Mouse (Mus musculus) B cell, adult 2 months (primary cell): ENCODE data around the gene Prss36.
"Not testable (repeated sequence)": the region's sequence is repeated elsewhere in the genome, so short reads cannot be mapped to it uniquely, and the experiment has no call there.

Experiments
- DNase-seq, 2 experiments: peaks; one replicate each; pipeline ENCODE4 v3.0.0; 2022

The Prss36 gene

GRCm38 (mm10) chr7:127946470-127947023, at the start of gene Prss36:
Gene Prss36 (minus strand): TSS chr7:127946725.
- no peak for DNase-seq

- peak; percentile 69 to 70 for DNase-seq
These were observed 46.9 kb upstream of the Prss36 start, which contains the start of gene Pycard for GRCm38 (mm10) chr7:127993341-127993977. Gene Pycard (minus strand): TSS chr7:127993867.

- no peak for DNase-seq
These were observed 46.2 kb upstream of the Prss36 start for GRCm38 (mm10) chr7:127992488-127993340.

GRCm38 (mm10) chr7:127991643-127992487, 45.3 kb upstream of the Prss36 start:
- peak; percentile 84 to 85 for DNase-seq

GRCm38 (mm10) chr7:127988904-127989303, 42.4 kb upstream of the Prss36 start:
- DNase-seq = no peak

GRCm38 (mm10) chr7:127980606-127981005, 34.1 kb upstream of the Prss36 start:
- DNase-seq = no peak

- DNase-seq = no peak
These were observed 32.3 kb upstream of the Prss36 start for GRCm38 (mm10) chr7:127978856-127979255.

- DNase-seq = no peak
These were observed 27.9 kb upstream of the Prss36 start for GRCm38 (mm10) chr7:127974413-127974930.

- DNase-seq = peak; percentile 67 to 72
These were observed 21.6 kb upstream of the Prss36 start for GRCm38 (mm10) chr7:127967922-127968828.

GRCm38 (mm10) chr7:127967004-127967921, 20.7 kb upstream of the Prss36 start, which contains the start of gene Fus:
Gene Fus (plus strand): TSS chr7:127967457.
- peak; percentile 98 to 99 for DNase-seq

GRCm38 (mm10) chr7:127966371-127966918, 19.9 kb upstream of the Prss36 start:
- peak in 1 of 2 experiments; percentile 16 for DNase-seq

- DNase-seq = no peak
These were observed 12.8 kb upstream of the Prss36 start for GRCm38 (mm10) chr7:127959364-127959763.

GRCm38 (mm10) chr7:127952864-127953581, 6.5 kb upstream of the Prss36 start:
- DNase-seq = no peak

- no peak for DNase-seq
These were observed 1.9 kb downstream of the Prss36 start for GRCm38 (mm10) chr7:127944614-127945013.

- not testable (repeated sequence) for DNase-seq
These were observed 4.4 kb downstream of the Prss36 start for GRCm38 (mm10) chr7:127942097-127942496.

- DNase-seq = no peak
These were observed 10.2 kb downstream of the Prss36 start for GRCm38 (mm10) chr7:127936216-127936884.

- no peak for DNase-seq
These were observed 10.8 kb downstream of the Prss36 start for GRCm38 (mm10) chr7:127935748-127936159.

- peak; percentile 97 for DNase-seq
These were observed 11.3 kb downstream of the Prss36 start for GRCm38 (mm10) chr7:127935028-127935722.
